Mouse (Mus musculus) myocyte (in vitro differentiated cells): ENCODE data around the gene Saysd1. TPM values are rescaled to one million over a fixed set of nuclear protein-coding genes. Genes with fewer than 3 reads are reported as not detected.

ENCODE experiments used
- H3K27me3 ChIP-seq: one replicate; pipeline ENCODE4 v1.6.1; 2011; ENCODE audit not compliant: control insufficient read depth, insufficient read depth, insufficient read length
- H3K36me3 ChIP-seq: one replicate; pipeline ENCODE4 v1.6.1; 2011; ENCODE audit not compliant: control insufficient read depth, insufficient read depth
- H3K4me2 ChIP-seq: one replicate; pipeline ENCODE4 v1.6.1; 2011; ENCODE audit warnings: low read depth, control low read depth
- H3K4me3 ChIP-seq: one replicate; pipeline ENCODE4 v1.5.1; 2011; ENCODE audit warnings: mild to moderate bottlenecking, control low read depth, moderate library complexity
- H3K79me2 ChIP-seq: one replicate; pipeline ENCODE4 v1.6.1; 2011; ENCODE audit not compliant: control insufficient read depth, insufficient read depth
- H3ac ChIP-seq: one replicate; pipeline ENCODE4 v1.6.1; 2011; ENCODE audit not compliant: control insufficient read depth, insufficient read length
- CEBPB ChIP-seq: IDR thresholded peaks from 2 replicates; pipeline ENCODE4 v1.6.1; 2011; ENCODE audit warnings: mild to moderate bottlenecking, moderate library complexity; ENCODE audit not compliant: poor library complexity, insufficient read depth, severe bottlenecking
- E2F4 ChIP-seq: IDR thresholded peaks from one replicate; pipeline ENCODE4 v1.6.1; 2011; ENCODE audit warnings: mild to moderate bottlenecking, control low read depth, moderate library complexity; ENCODE audit not compliant: insufficient read depth
- MAX ChIP-seq: IDR thresholded peaks from one replicate; pipeline ENCODE4 v1.6.1; 2011; ENCODE audit warnings: low read depth, mild to moderate bottlenecking, control low read depth
- MYOD1 ChIP-seq, 3 experiments: IDR thresholded peaks; one replicate each; pipeline ENCODE4 v1.6.1; 2011; ENCODE audit warnings: control low read depth in 2 of 3, low read depth in 2 of 3, mild to moderate bottlenecking in 2 of 3, moderate library complexity in 1 of 3; ENCODE audit not compliant: insufficient read length in 2 of 3, control insufficient read depth in 1 of 3
- MYOG ChIP-seq, 3 experiments: IDR thresholded peaks; one replicate each; pipeline ENCODE4 v1.6.1; 2011; ENCODE audit warnings: control low read depth in 2 of 3, low read depth in 2 of 3, mild to moderate bottlenecking in 2 of 3; ENCODE audit not compliant: insufficient read length in 2 of 3, control insufficient read depth in 1 of 3, insufficient read depth in 1 of 3
- POLR2A ChIP-seq: IDR thresholded peaks from one replicate; pipeline ENCODE4 v1.6.1; 2011; ENCODE audit warnings: low read depth, mild to moderate bottlenecking, control low read depth, moderate library complexity; ENCODE audit not compliant: insufficient read length
- POLR2AphosphoS2 ChIP-seq: IDR thresholded peaks from one replicate; pipeline ENCODE4 v1.6.1; 2011; ENCODE audit warnings: low read depth, control low read depth; ENCODE audit not compliant: insufficient read length
- REST ChIP-seq: IDR thresholded peaks from one replicate; pipeline ENCODE4 v1.6.1; 2011; ENCODE audit warnings: mild to moderate bottlenecking, control low read depth, moderate library complexity; ENCODE audit not compliant: insufficient read depth, insufficient read length
- SRF ChIP-seq: IDR thresholded peaks from one replicate; pipeline ENCODE4 v1.6.1; 2011; ENCODE audit warnings: low read depth; ENCODE audit not compliant: control insufficient read depth, insufficient read length
- TCF12 ChIP-seq: IDR thresholded peaks from one replicate; pipeline ENCODE4 v1.6.1; 2011; ENCODE audit warnings: mild to moderate bottlenecking, control low read depth; ENCODE audit not compliant: poor library complexity, insufficient read depth, severe bottlenecking
- TCF3 ChIP-seq: IDR thresholded peaks from one replicate; pipeline ENCODE4 v1.6.1; 2011; ENCODE audit warnings: low read depth, control low read depth; ENCODE audit not compliant: insufficient read length
- USF1 ChIP-seq: IDR thresholded peaks from one replicate; pipeline ENCODE4 v1.6.1; 2011; ENCODE audit warnings: low read depth, mild to moderate bottlenecking, control low read depth, moderate library complexity
- polyA plus RNA-seq: library from polyadenylated mRNA; unstranded; fragments of >200 nt; fragmentation: generic; extraction: Trizol; gene quantifications from one replicate; pipeline ENCODE4 v1.2.1, GENCODE M21; 2012; ENCODE audit warnings: missing spikeins

Saysd1 gene
- polyA plus RNA-seq, 1 experiment = 10.5 TPM

DNA sequence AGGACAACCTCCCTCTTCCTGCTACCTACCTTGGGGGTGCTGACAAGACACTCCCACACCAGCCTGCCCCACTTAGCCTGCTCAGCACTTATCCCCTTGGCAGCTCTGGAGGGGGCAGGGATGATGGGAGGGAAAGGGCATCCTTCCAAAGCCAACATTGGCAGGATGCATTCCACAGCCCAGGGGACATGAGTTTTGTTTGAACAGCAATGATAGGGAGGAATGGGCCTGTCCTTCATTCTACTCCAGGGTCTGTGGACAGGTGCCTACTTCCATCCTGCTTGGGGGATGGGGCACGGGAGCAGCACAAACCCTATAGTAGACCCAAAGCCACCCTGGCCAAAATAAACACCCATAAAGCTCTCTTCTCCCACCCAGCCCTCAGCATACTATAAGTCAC, 27.1 kb upstream of the Saysd1 start:
- peak in 1 of 3 experiments; percentile 24 for TF ChIP-seq MYOD1 (IDR thresholded peaks at IDR 0.05; ENCODE audit: control insufficient read depth in 1 of 3, insufficient read length in 2 of 3, low read depth in 2 of 3)
- no peak for TF ChIP-seq E2F4
- no peak overlapping the region for H3ac ChIP-seq
- no peaks in the 10 kb centered on the region for H3K27me3 ChIP-seq
- H3K4me3 ChIP-seq = no peak overlapping the region
- no peaks in the 10 kb centered on the region for H3K36me3 ChIP-seq
- H3K4me2 ChIP-seq = no peak overlapping the region
- peaks cover 38% of the 10 kb centered on the region for H3K79me2 ChIP-seq

DNA sequence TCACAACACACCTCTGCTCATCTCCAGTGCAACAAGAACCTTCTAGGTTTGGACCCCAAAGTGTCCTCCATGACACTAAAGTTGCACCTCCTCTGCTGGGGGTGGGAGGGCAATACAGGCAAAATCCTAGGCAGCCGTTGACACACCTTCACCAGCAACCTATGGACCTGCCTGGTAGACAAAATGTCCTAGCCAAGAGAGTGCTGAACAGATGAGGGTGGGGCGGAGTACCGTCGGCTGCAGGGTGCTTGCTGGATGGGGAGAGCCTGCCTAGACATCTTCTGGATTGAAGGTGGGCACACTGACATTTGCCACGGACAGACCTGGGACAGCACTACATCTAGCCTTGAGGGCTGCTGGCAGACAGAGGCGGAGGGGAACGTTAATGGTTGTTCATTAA, 26.1 kb upstream of the Saysd1 start:
- Histone ChIP-seq H3K4me3 (no peak overlapping the region), H3K27me3 (no peaks in the 10 kb centered on the region), H3ac (no peak overlapping the region), H3K36me3 (no peaks in the 10 kb centered on the region), H3K79me2 (peaks cover 34% of the 10 kb centered on the region), H3K4me2 (no peak overlapping the region)
- TF ChIP-seq USF1 (no peak), SRF (no peak), REST (no peak), MYOD1 (IDR thresholded peaks at IDR 0.05; ENCODE audit: control insufficient read depth in 1 of 3, insufficient read length in 2 of 3, low read depth in 2 of 3) (no peak), TCF12 (no peak), TCF3 (no peak), POLR2AphosphoS2 (no peak), MYOG (IDR thresholded peaks at IDR 0.05; ENCODE audit: control insufficient read depth in 1 of 3, insufficient read depth in 1 of 3, insufficient read length in 2 of 3, low read depth in 2 of 3) (no peak), POLR2A (no peak), MAX (no peak), CEBPB (no peak), E2F4 (no peak)

DNA sequence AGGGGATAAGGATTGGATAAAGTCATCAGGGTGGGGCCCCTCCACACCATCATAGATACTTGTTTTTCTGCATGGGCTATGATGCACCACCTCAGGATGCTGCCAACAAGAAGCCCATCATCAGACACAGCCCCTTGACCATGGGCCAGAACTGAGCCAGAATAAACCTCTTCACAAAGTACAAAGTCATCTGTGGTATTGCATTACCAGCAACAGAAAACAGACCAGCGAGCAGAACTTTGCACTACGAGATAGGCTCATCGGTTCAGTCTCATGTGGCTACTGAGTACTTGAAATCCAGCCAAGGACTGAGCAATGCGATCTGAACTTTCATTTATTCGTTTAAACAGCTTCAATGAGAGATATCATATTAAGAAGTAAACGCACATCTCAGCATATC, 24.4 kb upstream of the Saysd1 start:
- peak overlapping the region; percentile 44 for H3K4me2 ChIP-seq
- H3K36me3 ChIP-seq = no peaks in the 10 kb centered on the region
- TF ChIP-seq POLR2AphosphoS2 = no peak
- no peak for TF ChIP-seq REST
- TF ChIP-seq SRF = no peak
- TF ChIP-seq POLR2A = no peak
- no peak for TF ChIP-seq USF1
- TF ChIP-seq MYOG (IDR thresholded peaks at IDR 0.05; ENCODE audit: control insufficient read depth in 1 of 3, insufficient read depth in 1 of 3, insufficient read length in 2 of 3, low read depth in 2 of 3) = no peak
- TF ChIP-seq TCF3 = no peak
- TF ChIP-seq TCF12 = no peak
- no peak for TF ChIP-seq MYOD1 (IDR thresholded peaks at IDR 0.05; ENCODE audit: control insufficient read depth in 1 of 3, insufficient read length in 2 of 3, low read depth in 2 of 3)
- TF ChIP-seq MAX = no peak
- no peak for TF ChIP-seq E2F4
- no peak for TF ChIP-seq CEBPB
- H3K27me3 ChIP-seq = no peaks in the 10 kb centered on the region
- no peak overlapping the region for H3K4me3 ChIP-seq
- no peak overlapping the region for H3ac ChIP-seq
- H3K79me2 ChIP-seq = peaks cover 26% of the 10 kb centered on the region

DNA sequence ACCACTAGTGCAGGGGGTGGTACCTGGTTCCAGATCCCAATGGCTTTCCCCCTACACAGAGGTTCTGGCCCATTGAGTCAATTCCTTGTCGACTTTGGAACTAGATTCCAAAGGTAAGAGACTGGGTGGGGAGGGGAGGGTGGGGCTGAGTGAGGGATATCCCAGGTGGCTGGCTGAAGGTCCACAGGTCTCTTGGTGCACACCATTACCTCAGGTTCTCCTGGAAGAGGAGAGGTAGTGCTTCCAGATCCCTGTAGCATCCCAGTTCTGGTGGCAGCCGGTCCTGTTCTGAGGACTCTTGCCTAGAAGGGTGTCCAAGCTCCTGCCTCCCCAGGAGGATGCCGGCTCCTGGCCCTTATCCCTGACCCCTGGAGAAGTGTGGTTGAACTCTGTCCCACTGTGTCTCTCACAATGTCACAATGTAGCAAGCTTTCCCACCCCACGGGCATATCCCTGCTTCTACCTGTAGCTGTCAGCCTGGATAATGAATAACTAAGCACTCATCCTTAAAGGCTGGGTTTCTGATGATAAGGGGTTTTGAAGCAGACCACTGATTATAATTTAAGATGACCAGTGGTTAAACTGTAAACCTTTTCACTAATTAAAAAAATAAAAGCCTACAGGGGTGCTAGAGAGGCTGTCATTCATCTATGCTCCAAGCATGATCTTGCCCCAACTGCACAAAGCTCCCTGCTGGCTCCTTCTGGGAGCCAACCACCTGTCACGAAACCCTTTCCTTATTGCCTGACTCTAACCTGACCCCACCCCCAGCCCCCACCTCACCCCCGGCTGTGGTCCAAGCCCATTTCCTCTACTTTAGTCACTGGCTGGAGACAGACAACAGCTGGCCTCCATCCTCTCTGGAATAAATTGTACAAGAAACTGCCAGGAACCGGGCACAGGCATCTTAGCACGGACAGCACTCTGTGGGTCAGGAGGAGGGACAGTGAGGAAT, 20.7 kb upstream of the Saysd1 start:
- Histone ChIP-seq H3K36me3 (no peaks in the 10 kb centered on the region), H3K4me2 (peak overlapping the region; percentile 43), H3K79me2 (peaks cover 23% of the 10 kb centered on the region), H3K4me3 (no peak overlapping the region), H3K27me3 (no peaks in the 10 kb centered on the region), H3ac (no peak overlapping the region)
- peak in 2 of 3 experiments; percentile 71 to 75 for TF ChIP-seq MYOD1 (IDR thresholded peaks at IDR 0.05; ENCODE audit: control insufficient read depth in 1 of 3, insufficient read length in 2 of 3, low read depth in 2 of 3)
- TF ChIP-seq MYOG (IDR thresholded peaks at IDR 0.05; ENCODE audit: control insufficient read depth in 1 of 3, insufficient read depth in 1 of 3, insufficient read length in 2 of 3, low read depth in 2 of 3) = peak in 1 of 3 experiments; percentile 19
- TF ChIP-seq E2F4 = no peak

DNA sequence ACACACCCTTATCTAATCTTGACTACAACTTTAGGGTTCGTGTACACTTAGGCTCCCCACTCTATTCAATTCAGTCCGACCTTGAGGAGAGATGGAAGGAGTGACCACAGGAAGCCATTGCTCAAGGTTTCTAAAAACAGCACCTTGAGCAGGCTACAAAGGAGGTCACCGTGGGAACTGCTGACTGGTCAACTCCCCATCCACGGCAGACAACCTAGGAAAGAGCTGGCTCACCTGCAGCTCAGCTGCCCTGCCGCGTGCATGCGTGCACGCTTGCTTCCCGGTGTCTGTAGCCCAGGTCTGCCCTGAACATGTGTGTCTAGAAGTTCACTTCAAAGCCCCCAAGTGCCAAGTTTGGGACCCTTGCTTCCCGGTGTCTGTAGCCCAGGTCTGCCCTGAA, 19.3 kb upstream of the Saysd1 start:
- Histone ChIP-seq H3K36me3 (no peaks in the 10 kb centered on the region), H3K4me2 (no peak overlapping the region), H3K79me2 (peaks cover 36% of the 10 kb centered on the region), H3K4me3 (no peak overlapping the region), H3K27me3 (no peaks in the 10 kb centered on the region), H3ac (no peak overlapping the region)
- TF ChIP-seq MYOG (IDR thresholded peaks at IDR 0.05; ENCODE audit: control insufficient read depth in 1 of 3, insufficient read depth in 1 of 3, insufficient read length in 2 of 3, low read depth in 2 of 3) = no peak
- TF ChIP-seq CEBPB = no peak
- no peak for TF ChIP-seq MYOD1 (IDR thresholded peaks at IDR 0.05; ENCODE audit: control insufficient read depth in 1 of 3, insufficient read length in 2 of 3, low read depth in 2 of 3)
- TF ChIP-seq POLR2AphosphoS2 = no peak
- TF ChIP-seq MAX = no peak
- no peak for TF ChIP-seq E2F4
- TF ChIP-seq TCF3 = no peak
- no peak for TF ChIP-seq TCF12
- TF ChIP-seq REST = no peak
- TF ChIP-seq SRF = no peak
- no peak for TF ChIP-seq USF1
- no peak for TF ChIP-seq POLR2A
